Mouse (Mus musculus): ENCODE data around the gene Ednra.
"Not testable (repeated sequence)": the region's sequence is repeated elsewhere in the genome, so short reads cannot be mapped to it uniquely, and the experiment has no call there.

The Ednra gene

DNA sequence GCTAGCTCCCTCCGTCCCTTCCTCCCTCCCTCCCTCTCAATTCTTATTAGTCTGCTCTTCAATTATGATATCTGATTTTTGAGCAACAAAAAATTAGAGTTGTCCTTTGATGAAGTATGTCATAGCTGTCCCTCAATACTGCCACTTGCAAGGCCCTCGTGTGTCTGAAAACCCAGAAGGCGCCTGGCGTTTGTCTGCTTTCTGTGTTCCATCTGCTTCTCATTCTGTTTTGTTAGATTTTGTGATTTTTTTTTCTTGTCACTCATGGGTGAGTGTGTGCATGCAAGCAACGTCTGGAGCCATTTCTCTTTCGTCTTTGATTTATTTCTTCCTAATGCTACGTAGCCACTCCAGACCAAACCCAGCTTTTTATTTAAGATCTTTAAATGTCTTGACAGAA is 9.8 kb downstream of the Ednra start:
- no peak for DNase-seq

DNA sequence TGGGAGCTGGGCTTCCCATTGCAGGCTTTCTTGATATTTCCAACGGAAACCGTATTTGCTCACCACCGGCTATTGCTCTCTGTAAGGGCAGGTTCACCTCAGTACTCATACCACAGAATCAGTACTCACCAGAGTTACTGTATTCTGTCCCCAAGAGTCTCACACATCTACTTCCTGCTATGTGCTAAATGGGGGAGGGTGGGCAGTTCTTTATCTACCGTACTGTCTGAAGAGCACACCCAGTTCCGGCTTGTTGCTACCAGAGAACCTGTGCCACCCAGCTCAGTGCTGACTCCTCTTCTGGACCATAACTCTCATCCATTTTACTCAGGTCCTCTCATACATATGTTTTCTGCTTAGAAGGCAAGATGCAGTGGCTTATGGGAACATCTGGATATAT is 10.6 kb downstream of the Ednra start:
- no peak for DNase-seq

DNA sequence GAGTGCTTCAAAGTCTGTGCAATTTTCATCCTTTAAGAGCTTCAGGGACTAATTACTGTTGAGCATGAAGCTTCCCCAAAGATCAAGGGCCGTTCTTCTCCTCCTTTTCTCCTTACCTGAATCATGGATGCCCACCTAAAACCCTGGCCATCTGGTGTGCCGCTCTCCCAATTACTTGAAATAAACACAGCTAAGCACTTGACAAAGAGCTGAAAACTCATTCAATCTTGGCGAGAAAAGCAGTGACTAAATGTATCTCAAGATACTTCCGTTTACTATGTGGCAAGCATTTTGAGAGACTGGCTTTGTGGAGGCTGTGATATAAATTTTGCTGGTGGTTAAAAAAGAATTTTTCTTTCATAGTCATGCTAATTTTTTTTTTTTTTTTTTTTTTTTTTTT is 19.5 kb downstream of the Ednra start:
- DNase-seq: no peak

DNA sequence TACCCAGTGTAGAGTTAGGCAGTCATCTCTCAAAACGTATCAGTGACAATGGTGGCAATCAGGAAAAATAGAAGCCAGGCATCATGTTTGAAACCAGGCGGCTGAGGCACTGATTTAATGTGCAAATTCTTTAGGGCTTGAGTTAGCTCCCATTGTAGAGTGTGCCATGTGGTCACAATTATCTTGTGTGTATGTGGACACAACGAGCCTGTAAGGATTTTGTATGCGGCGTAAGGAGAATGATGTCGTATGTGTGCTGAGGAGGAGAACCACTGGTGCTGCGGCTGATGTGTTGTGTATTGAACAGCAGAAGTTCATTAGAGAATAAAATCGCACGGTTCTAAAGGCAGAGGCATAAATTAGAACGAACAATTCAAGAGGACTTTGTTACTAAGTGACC is 26.2 kb downstream of the Ednra start:
- no peak for DNase-seq

DNA sequence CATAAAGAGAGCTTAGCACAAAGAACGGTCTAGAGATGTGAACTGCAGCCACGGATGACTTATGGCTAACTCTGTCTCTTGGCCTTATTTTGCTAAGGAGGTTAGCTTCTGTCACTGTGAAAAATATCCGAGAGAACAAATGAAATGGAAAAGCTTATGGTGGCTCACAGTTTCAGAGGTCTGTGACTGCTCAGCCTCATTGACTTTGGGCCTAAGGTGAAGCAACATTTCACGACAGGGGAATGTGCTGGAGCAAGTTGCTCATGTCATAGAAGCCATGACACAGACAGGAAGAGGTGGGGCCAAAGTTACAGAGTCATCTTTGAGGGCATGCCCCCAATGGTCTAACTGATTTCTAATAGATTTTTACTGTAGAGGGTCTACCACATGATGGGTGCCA is 28.1 kb downstream of the Ednra start:
- no peak for DNase-seq

DNA sequence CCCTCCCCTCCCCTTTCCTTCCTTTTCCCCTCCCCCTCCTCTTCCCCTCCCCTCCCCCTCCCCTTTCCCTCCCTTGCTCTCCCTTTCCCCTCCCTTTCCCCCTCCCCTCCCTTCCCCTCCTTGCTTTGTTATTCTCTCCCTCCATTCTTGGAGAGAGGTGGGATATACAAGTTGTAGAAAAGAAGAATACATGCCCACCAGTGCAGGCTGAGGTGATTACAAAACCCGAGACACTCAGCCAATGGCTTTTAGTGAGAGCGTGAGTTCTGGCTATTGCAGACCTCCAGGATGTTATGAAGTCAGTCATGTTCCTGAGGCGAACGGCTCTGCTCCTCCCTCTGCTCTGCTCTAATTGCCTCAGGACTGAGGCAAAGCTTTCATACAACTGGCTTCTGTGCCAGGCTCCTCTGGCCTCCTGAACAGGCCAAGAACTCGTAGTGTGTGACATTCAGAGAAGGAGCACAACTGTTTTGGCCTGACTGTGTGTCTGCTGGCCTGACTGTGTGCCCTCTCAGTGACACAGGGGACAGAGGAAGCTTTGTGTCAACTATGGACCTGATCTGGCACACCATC is 28.7 kb downstream of the Ednra start:
- no peak for DNase-seq

DNA sequence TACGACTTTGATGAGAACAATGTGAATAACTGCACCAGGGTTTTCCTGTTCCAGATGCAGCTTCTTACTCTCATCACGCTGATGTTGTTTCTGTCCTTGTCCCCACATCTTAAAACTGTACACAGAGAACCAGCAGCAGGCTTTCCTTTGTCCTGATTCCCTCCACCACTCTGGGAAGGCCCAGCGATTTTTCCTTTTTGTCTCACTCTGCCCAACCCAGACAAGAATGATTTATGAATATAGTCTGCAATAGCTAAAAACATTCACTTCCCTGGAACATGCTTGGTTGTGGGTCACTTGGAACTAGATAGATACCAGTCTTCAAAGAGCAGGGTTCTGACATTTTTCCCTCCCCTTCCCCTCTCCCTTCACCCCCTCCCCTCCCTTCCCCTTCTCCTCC is 29.2 kb downstream of the Ednra start:
- no peak for DNase-seq

DNA sequence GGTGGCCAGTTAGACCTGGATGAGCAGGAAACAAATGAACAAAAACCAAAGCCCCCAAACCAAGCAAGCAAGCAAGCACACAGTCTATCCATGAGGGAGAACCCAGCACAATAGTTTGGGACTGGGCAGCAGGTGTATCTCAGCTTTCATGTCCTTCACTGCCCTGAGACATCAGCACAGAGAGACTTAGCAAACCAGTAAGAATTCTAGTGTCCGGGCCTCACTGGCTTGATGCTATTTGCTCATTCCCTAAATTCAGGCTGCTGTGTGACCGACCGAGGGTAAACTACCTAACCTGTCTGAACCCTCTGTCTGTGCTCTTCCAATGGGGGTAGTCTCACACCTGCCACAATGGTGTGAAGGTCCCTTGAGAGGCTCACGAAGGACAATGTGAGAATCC is 29.7 kb downstream of the Ednra start:
- no peak for DNase-seq

DNA sequence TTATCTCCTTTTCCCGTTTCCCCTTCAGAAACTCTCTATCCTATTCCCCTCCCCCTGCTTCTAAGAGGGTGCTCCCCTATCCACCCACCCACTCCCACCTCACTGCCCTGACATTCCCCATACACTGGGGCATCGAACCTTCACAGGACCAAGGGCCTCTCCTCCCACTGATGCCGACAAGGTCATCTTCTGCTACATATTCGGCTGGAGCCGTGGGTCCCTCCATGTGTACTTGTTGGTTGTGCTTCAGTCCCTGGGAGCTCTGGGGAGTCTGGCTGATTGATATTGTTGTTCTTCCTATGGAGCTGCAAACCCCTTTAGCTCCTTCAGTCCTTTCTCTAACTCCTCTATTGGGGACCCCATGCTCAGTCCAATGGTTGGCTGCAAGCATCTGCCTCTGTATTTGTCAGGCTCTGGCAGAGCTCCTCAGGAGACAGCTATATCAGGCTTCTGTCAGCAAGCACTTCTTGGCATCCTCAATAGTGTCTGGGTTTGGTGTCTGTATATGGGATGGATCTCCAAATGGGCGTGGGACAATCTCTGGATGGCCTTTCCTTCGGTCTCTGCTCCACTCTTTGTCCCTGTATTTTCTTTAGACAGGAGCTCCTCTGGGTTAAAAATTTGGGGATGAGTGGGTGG is 34.7 kb downstream of the Ednra start:
- not testable (repeated sequence) for DNase-seq

DNA sequence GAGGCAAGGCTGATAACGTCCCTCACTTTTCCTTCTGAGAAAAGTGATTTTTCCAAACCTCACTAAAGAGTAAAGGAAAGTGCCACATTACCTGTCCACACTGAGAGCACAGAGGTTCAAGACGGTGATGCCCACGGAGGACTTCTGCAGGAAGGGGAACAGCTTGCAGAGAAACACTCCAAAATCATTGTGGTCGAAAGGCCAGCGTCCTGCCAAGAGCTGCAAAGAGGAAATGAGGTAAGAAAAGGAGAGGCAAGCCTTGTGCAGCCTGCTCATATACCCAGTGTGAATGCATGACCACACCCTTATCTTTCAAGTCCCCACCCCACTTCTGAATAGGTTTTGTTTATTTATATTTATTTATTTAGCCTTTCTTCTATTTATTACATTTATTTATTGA is 35.3 kb downstream of the Ednra start:
- DNase-seq: no peak

DNA sequence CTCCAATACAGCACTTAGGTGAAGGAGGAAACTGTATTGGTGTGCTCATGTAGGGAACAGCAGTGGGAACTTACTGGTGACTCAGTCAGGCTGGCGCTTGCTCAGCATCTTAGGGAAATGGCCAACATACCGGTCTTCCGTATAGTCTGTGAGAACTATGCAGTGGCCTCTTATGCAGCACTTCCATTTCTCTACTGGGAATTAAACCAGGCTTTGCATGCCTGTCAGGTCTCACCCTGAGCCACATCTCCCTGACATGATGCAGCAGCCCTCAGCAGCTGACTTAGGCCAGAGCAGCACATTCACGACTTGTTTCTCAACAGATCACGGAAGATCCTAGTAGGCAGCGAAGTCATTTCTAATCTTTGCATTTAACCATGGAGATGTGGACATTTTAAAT is 39.9 kb downstream of the Ednra start:
- no peak for DNase-seq

DNA sequence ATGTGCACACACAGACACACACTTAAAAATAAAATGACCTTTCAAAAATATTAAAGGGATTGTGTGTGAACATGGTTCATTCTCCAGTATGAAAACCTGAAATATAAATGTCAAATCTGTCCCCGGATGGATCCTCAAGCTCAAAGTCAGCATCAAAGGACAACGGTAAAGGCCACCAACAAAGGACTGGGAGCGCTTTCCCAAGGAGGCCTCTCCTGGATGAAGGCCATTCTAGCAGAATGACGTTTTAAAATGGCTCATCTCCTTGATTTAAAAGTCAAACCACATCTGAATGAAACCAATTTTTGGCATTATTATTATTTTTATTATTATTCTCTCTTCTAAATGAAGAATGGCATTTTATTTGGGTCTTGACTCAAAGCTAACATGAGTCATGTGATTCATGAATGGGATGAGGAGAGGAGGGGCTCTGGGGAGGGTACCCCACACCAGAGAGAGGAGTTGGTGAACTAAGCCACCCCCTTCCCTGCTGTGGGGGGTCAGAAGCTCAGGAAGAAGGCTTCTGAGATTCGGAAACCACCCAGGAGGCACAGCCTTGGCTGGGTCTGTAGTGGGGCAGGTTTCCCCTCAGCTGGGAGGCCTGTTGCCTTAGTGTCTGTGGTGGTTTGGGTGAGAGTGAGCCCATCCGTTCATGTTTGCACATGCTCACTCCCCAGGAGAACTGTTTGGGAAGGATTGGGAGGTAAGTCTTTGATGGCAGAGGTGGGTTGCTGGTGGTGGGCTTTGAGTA is 40.7 kb downstream of the Ednra start:
- no peak for DNase-seq

DNA sequence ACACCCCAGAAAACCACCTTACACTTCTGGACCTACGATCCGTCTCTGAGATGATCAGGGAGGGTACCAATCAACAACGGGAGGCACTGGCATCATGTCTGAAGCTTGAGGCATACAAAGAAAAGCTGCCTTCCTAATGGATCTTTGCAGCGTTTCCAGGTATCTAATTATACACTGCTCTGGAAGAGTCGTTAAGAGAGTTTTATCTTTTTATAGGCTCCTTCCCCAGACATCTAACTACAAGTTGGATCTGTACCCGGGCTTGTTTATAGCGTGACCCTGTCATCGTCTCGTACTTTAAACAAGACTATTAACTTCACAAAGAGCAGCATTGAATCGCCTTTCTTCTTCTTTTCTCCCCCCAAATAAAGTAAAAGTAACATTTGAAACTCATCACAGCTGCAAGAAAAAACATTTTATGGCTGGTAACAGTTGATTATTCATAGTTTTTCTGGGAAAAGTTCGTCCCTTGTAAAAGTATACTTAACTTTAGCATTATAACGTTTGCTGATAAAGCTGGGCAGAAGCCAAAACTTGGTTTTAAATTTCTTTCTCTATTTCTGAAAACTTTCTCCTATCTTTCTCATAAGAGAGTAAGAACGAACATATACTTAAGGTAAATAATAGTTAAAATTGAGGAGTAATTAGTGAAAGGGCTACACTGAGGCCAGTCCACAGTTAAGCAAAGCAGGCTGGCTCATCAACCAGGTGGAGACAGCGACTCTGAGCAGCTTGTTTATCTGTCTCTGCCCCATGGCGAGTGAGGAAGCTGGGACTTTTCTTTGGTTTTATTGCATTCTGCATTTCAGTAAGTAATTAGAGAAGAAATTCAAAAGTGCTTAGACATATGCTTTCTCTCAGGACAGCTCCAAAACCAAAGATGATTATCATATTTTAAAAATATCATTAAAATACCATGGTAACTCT is 42.0 kb downstream of the Ednra start:
- no peak for DNase-seq

DNA sequence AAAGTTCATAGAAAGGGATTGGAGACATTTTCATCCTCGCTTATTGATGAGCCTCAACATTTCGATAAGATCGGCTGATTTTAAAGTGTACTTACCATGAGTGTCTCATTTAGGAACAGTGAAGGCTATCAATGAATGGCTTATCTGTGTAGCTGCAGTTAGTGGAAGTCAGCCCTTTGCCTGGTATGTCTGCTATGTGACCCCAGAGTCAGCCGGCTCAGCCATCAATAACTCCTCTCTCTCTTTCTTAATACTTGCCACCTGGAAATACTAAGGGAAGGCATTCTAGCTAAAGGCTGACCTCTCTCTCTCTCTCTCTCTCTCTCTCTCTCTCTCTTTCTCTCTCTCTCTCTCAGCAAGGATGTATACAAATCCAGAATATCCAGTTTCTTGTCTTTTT is 52.2 kb downstream of the Ednra start:
- DNase-seq: no peak

DNA sequence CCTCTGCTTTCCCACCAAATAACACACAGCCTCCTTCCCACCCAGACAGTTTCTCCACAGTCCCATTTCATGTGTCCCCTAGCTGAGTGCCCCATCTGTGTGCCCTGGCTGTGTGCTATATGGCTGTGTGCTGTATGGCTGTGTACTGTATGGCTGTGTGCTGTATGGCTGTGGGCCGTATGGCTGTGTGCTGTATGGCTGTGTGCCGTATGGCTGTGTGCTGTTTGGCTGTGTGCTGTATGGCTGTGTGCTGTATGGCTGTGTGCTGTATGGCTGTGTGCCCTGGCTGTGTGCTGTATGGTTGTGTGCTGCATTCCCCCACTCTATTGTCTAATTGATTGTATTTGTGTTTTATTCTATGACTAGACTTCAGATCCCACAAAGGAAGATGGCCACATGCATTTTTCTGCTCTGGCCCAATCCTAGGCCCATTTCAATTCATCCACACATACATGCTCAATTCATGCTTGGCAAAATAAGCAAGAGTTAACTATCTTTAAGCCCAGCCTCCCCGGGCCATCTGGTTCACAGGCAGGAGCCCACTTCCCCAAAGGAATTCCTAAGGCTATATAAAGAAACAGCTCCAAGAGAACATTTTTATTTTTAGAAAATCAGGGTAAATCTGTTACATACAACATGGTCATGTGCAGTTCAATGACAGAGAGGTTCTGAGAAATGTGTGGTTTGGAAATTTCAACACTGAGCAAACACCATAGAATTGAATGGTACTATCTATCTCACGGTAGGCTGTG is 53.5 kb downstream of the Ednra start:
- no peak for DNase-seq

DNA sequence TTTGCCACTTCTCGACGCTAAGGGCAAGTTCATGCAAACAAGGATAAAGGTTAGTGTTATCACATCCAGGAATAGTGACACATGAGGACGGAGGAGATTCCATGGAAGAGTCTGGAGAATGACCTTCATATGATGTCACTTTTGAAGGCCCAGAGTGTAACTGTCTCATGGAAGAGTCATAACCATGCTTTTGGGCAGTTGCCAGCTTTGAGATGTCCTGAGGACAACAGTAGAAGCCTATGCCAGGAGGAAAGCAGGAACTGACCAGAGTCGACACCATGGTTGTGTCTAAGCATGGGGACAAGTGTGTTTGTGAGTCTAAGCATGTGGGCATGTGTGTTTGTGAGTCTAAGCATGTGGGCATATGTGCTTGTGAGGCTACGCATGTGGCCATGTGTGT is 56.3 kb downstream of the Ednra start:
- no peak for DNase-seq

DNA sequence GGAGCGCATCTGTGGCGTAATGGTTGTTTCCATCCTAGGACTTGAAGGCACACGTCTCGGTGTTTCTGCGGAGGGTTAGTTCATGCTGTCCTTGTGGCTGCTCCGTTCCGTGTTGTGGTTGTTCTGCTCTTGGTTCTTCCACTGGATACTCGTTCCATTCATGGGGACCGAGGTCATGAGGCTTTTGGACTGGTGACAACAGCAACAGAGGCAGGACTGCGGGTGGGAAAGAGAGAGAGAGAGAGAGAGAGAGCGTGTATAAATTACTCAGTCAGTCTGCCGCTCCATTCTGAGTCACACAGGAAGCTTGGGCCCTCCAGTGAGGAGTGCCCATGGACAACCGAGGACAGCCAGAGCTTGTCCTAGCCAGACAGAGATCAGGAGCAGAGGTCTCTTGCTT is 59.4 kb downstream of the Ednra start:
- DNase-seq: no peak

DNA sequence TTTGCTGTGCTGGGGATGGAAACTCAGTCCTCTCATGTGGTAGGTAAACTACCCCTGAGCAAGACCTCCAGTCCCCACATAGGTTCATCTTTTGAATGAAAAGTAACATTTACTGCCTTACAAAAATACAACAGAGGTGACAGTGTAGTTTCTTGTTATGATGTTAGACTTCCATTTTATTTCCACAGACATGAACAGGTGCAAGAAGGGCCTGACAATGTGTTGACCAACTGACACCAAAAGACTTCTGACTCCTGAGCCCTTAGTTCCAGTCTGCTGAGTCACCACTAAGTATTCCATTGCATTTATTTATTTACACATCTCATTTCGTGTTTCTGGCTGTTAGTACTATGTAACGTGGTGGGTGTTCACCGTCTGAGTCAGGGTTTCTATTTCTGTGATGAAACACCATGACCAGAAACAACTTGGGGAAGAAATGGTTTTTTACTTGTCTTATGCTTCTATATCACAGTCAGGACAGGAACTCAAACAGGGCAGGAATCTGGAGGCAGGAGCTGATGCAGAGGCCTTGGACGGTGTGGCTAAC is 64.7 kb downstream of the Ednra start:
- no peak for DNase-seq

DNA sequence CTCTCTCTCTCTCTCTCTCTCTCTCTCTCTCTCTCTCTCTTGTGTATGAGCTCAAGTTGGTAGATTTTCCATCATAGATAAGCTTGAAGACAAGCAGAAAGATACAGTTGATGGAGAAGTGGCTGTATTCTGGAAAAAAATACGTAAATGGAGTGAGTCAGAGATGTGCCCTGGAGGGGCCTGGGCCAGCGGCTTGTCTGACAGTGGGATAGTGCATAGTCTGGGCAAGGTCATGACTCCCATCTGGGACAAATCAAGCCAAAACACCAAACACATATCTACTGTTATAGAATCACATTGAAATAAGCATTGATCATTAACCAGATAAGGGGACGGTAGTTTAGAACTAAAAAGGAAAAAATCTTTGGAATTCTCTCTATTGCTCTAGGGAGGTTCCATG is 65.9 kb downstream of the Ednra start:
- no peak for DNase-seq

DNA sequence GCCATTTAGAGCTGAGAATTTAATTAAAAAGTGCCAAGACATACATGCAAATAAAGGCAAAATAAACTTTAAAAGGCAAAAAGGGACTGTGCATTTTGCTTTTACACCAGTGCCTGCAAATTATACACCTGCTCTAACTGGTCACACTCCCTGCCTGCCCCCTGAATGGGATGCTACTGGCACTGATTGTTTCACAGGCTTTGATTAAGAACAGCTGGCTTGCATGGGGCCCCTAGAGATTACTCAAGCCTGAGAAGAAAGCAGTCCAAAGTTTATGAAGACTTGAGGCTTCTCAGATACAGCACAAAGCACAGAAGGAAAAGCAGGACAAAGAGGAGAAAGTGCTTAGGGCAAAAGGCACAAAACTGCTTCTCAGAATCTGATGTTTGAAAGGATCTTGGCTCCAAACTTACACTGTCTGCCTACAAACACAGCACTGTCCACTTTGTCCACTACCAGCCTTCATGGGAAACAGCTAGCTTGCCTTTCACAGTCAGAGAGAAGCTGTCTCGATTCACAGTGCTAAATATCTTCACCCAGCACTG is 73.5 kb downstream of the Ednra start:
- DNase-seq: no peak

DNA sequence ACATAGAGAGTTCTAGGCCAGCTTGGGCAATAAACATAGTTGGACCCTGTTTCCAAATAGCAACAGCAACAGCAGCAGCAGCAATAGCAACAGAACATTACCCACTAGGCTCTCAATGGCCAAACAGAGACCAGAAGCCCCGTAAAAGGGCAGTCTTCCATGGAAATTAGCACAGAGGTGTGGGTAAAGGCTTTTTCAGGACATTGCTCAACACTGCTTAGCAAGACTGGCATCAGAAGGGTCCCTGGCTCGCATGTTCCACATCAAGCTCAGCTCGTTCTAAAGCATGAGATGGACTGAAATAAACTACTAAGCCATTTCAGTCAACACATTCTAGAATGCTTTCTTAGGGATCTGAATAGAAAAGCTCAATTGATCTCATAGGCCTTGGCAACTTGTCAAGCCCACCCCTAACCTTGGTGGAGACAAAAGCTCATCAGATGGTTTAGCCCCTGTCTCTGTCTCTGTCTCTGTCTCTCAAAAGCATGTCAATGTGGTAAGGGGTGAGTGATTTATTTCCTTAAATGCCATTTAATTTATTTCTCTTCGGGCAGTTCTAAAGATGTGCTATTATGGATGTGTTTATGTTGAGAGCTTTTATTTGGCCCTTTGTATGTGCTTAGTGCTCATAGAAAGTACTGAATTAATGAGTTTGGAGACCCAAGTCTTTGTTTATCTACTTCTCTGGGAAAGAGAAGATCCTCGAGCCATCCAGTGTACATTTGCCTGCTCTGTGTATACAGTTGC is 84.0 kb downstream of the Ednra start:
- DNase-seq: no peak

All from right cerebral cortex, postnatal 14 days (tissue).